Mouse (Mus musculus) G1E (cell line): ENCODE results near the gene Fance. TPM values are rescaled to one million over a fixed set of nuclear protein-coding genes. Genes with fewer than 3 reads are reported as not detected.
"Not testable (repeated sequence)": the region's sequence is repeated elsewhere in the genome, so short reads cannot be mapped to it uniquely, and the experiment has no call there.

Experiments
- ATAC-seq: 2 replicates; pipeline ENCODE4 v1.8.0; 2016; ENCODE audit warnings: mild to moderate bottlenecking; ENCODE audit not compliant: insufficient number of reproducible peaks, poor library complexity, low FRiP score, severe bottlenecking; ENCODE audit errors: extremely low read depth
- DNase-seq: peaks from one replicate; pipeline ENCODE4 v3.0.0; 2012; ENCODE audit warnings: low spot score
- H3K27me3 ChIP-seq: 2 replicates; pipeline ENCODE4 v1.6.1; 2012; ENCODE audit warnings: mild to moderate bottlenecking, low read length, inconsistent platforms; ENCODE audit not compliant: insufficient read depth
- H3K36me3 ChIP-seq: replicated peaks from 2 replicates; pipeline ENCODE3; 2012; ENCODE audit warnings: mild to moderate bottlenecking, inconsistent platforms
- H3K4me1 ChIP-seq: 2 replicates; pipeline ENCODE4 v1.6.1; 2012; ENCODE audit warnings: low read depth, low read length, inconsistent platforms, mixed read lengths; ENCODE audit not compliant: insufficient read depth
- H3K4me3 ChIP-seq: 2 replicates; pipeline ENCODE4 v1.5.1; 2012; ENCODE audit warnings: low read depth, mild to moderate bottlenecking, inconsistent platforms, low read length, moderate library complexity, mixed read lengths
- H3K9me3 ChIP-seq: replicated peaks from 2 replicates; pipeline ENCODE4 v1.6.1; 2012; ENCODE audit warnings: inconsistent platforms
- CTCF ChIP-seq: IDR thresholded peaks from 2 replicates; pipeline ENCODE4 v1.5.1; 2012; ENCODE audit warnings: low read depth, low read length, inconsistent platforms, mixed read lengths
- GATA1 ChIP-seq: IDR thresholded peaks from 2 replicates; pipeline ENCODE4 v1.6.1; 2012; ENCODE audit warnings: borderline replicate concordance, low read length, inconsistent platforms, mixed read lengths
- GATA2 ChIP-seq: IDR thresholded peaks from 2 replicates; pipeline ENCODE4 v1.6.1; 2012; ENCODE audit warnings: low read depth, low read length, inconsistent platforms, borderline replicate concordance
- POLR2AphosphoS5 ChIP-seq: IDR thresholded peaks from 2 replicates; pipeline ENCODE4 v1.6.1; 2012; ENCODE audit warnings: low read depth, low read length, inconsistent platforms; ENCODE audit not compliant: insufficient replicate concordance
- TAL1 ChIP-seq: conservative IDR thresholded peaks from 2 replicates; pipeline ENCODE4 v1.6.1; 2012; ENCODE audit warnings: low read depth, low read length, inconsistent platforms, mixed read lengths
- polyA plus RNA-seq: library from polyadenylated mRNA; stranded (reverse); fragments of >175 nt; gene quantifications from 2 replicates; pipeline ENCODE4 v1.2.3, GENCODE M21; 2012
- total RNA-seq, 2 experiments: library from RNA; stranded (forward) in 1 of 2; stranded (reverse) in 1 of 2; fragments of 200-1000 nt in 1 of 2; fragments of >200 nt in 1 of 2; fragmentation: Nextera tagmentation in 1 of 2; gene quantifications; 2 replicates each; pipeline ENCODE4 v1.2.3; 2014 to 2017

Fance gene
- total and polyA plus RNA-seq, 3 experiments = 33.9 to 79.0 (median 50.1) TPM

DNA sequence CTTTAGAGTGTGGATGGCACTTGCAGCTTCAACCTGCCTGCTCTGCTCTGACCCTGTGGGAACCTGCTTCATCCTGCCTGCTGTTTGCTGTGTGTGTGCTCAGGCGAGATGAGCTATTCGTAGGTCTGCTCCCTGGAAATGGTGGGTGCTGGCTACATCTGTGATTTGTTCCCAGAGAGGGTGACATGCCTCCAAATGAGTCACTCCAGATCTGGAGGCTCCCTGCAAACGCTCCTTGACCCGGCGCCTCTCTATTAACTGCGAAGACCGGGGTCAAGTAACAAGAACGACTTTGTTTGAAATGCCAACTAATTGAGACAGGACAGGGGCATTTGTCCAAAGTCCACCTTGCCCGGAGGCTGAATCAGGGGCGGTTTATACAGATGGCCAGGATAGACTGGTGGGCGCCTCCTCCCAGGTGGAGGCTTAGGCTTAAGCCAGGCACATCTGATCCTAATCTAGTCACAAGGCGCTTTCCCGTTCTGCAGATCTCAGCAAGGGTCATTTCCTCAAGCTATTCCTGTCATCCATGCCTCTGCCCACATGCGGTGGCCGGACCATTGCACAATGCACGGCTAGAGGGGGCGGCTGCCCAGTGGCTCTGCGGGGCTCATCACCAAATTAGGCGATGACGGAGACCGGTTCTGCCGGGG is 14.5 kb downstream of the Fance start:
- TF ChIP-seq GATA2 (no peak), POLR2AphosphoS5 (no peak), TAL1 (no peak), GATA1 (no peak), CTCF (no peak)
- Histone ChIP-seq H3K27me3 (no peaks in the 10 kb centered on the region), H3K4me1 (peaks cover 43% of the 10 kb centered on the region), H3K4me3 (peak overlapping the region; percentile 98), H3K36me3 (peaks cover 95% of the 10 kb centered on the region), H3K9me3 (peaks cover 8% of the 10 kb centered on the region)
- ATAC-seq = no peak
- no peak for DNase-seq

DNA sequence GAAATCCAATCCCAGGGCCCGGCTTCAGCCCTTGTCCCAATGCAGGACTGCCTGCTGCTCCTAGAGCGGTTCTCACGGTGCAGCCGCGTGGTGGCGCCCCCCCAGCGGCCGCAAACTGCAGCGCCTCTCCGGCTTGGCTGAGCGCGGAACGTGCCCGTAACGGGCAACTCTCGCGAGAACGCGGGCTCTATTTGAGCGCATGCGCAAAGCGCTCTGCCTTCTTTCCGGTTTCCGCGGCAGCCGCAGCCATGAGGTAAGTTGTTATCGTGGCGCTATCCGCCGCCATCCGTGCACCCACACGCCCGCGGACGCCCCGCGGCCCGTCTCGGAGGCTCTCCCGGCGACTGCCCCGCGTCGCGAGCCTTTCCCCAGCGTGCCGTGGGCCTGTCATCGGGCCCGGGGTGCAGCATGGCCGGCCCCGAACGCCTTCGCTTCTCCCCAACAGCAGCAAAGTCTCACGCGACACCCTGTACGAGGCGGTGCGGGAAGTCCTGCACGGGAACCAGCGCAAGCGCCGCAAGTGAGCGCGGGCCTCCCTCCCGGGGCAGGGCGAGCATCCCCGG is 15.1 kb downstream of the Fance start, which contains the start of gene Rpl10a:
TSS of gene Rpl10a (plus strand) at position 106 of the 563 bp plus-strand sequence.
- Histone ChIP-seq H3K36me3 (peaks cover 93% of the 10 kb centered on the region), H3K4me1 (peaks cover 50% of the 10 kb centered on the region), H3K27me3 (peaks cover 5% of the 10 kb centered on the region; the same call in 1 of the 2 replicates), H3K4me3 (peak within 1 kb of the TSS; percentile 98), H3K9me3 (peaks cover 8% of the 10 kb centered on the region)
- ATAC-seq (0 out of 2 replicates have a peak, but pooled peaks have one; percentile 32), DNase-seq (peak; percentile 71)
- TF ChIP-seq GATA2 (no peak), CTCF (0 out of 2 replicates have a peak, but pooled peaks have one; percentile 29), GATA1 (no peak), POLR2AphosphoS5 (peak; percentile 72; the same call in 1 of the 2 replicates), TAL1 (no peak)

DNA sequence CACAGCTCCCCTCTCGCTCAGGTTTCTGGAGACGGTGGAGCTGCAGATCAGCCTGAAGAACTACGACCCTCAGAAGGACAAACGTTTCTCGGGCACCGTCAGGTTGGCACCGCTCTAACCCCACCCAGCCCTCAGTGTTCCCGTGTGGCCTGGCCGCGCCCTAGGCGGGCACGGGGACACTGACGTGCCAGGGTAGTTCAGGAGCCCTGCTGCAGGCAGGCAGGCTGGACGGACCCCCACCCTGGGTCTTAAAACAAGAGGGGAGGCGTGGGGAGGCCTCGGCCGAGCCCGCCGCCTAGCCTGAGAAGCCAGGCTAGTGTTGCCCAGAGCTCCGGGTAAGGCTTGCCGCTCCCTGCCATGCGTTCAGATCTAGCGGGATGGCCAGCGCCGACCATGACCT is 15.6 kb downstream of the Fance start:
- no peak for DNase-seq
- no peak for ATAC-seq
- Histone ChIP-seq H3K36me3 (peaks cover 92% of the 10 kb centered on the region), H3K4me1 (peaks cover 52% of the 10 kb centered on the region), H3K9me3 (peaks cover 5% of the 10 kb centered on the region), H3K27me3 (peaks cover 8% of the 10 kb centered on the region; the same call in 1 of the 2 replicates), H3K4me3 (peak overlapping the region; percentile 98)
- TF ChIP-seq TAL1 (no peak), CTCF (no peak), GATA1 (no peak)

DNA sequence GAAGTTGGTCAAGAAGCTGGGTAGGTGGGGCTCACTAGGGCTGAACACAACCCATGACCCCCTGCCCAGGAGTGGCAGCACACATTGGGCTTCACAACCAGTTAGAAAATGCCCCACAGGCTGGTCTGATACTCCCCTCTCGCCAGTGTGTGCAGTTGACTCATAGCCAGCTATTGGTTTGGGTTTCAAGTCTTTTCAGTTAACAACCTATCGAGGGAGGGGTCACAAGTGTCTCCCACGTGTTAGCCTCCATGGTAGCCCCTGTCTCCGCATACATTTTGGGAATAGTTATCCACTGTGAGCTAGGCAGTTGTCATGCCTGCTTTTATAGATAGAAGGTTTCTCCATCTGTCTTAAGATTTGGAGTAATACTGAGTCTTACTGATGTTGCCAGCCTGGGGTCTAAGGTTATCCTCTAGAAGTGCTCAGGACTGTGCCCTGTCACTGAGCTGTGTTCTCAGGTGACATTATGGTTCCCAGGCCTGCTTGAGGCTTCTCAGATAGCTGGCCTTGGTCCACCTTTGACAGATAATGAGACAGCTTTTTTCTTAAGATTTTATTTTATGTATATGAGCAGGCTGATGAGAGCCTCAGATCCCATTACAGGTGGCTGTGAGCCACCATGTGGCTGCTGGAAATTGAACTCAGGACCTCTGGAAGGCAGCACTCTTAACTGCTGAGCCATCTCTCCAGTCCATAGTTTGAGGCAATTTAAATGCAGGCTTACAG is 16.3 kb downstream of the Fance start:
- H3K4me3 ChIP-seq = peak overlapping the region; percentile 98
- H3K27me3 ChIP-seq = peaks cover 12% of the 10 kb centered on the region; the same call in 1 of the 2 replicates
- H3K4me1 ChIP-seq = peaks cover 57% of the 10 kb centered on the region
- peaks cover 88% of the 10 kb centered on the region for H3K36me3 ChIP-seq
- H3K9me3 ChIP-seq = no peaks in the 10 kb centered on the region
- ATAC-seq (no peak), DNase-seq (no peak)
- TF ChIP-seq GATA1 (no peak), TAL1 (no peak), POLR2AphosphoS5 (no peak; the same call in 1 of the 2 replicates), CTCF (no peak), GATA2 (no peak)

DNA sequence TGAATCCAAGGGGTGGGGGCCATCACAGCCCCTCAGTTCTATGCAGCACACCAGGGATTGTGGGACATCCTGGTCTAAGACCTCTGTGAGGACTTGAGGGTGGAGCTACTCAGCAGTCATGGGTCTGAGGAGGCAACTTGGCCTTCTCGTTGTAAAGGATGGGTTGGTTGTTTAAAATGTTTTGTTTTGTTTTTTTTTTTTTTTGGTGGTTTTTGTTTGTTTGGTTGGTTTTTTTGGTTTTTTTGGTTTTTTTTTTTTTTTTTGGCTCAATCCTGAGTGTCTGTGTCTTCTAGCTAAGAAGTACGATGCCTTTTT is 16.9 kb downstream of the Fance start:
- Histone ChIP-seq H3K9me3 (no peaks in the 10 kb centered on the region), H3K4me3 (peak overlapping the region; percentile 98), H3K4me1 (peaks cover 62% of the 10 kb centered on the region), H3K36me3 (peaks cover 86% of the 10 kb centered on the region), H3K27me3 (peaks cover 15% of the 10 kb centered on the region; the same call in 1 of the 2 replicates)
- DNase-seq (no peak), ATAC-seq (no peak)
- no peak for TF ChIP-seq GATA2
- TF ChIP-seq GATA1 = no peak
- no peak for TF ChIP-seq CTCF
- TF ChIP-seq TAL1 = no peak
- TF ChIP-seq POLR2AphosphoS5 = no peak

DNA sequence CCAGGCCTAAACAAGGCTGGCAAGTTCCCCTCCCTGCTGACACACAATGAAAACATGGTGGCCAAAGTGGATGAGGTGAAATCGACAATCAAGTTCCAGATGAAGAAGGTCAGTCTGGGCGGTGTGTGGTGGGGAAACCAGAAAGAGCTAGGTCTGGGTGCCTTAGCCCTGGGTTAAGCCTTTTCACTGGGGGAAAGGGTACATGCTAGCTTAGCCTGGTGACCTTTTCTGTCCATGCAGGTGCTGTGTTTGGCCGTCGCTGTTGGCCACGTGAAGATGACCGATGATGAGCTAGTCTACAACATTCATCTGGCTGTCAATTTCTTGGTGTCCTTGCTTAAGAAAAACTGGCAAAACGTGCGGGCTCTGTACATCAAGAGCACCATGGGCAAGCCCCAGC is 17.3 kb downstream of the Fance start:
- not testable (repeated sequence) for DNase-seq, H3K9me3 ChIP-seq, ATAC-seq
- H3K27me3 ChIP-seq = peaks cover 15% of the 10 kb centered on the region; the same call in 1 of the 2 replicates
- peak overlapping the region; percentile 98 for H3K4me3 ChIP-seq
- peaks cover 86% of the 10 kb centered on the region for H3K36me3 ChIP-seq
- peaks cover 65% of the 10 kb centered on the region for H3K4me1 ChIP-seq
